Mouse (Mus musculus): ENCODE measurements around the gene Aurkb. TPM values are rescaled to one million over a fixed set of nuclear protein-coding genes. Genes with fewer than 3 reads are reported as not detected.
A peak's percentile ranks its signal among the peaks of the same experiment; 100 is the strongest.
"Not testable (repeated sequence)": the region's sequence is repeated elsewhere in the genome, so short reads cannot be mapped to it uniquely, and the experiment has no call there.

Gene Aurkb
- polyA plus RNA-seq, 1 experiment from 2014 or later = 215 TPM

- H3K36me3 ChIP-seq (replicated peaks) = peaks cover 34% of the 10 kb centered on the region
- peak overlapping the region; percentile 23; the same call in 1 of the 2 replicates for H3K4me3 ChIP-seq
- no peak for DNase-seq (ENCODE audit: low spot score)
- no peaks in the 10 kb centered on the region for H3K27me3 ChIP-seq (replicated peaks; ENCODE audit: low read depth, poor library complexity, severe bottlenecking)
- H3K27ac ChIP-seq (replicated peaks) = no peak overlapping the region
- H3K9me3 ChIP-seq = no peaks in the 10 kb centered on the region
- 61% methylated on average over 7 of the region's 7 CpGs for WGBS
- H3K4me1 ChIP-seq = peaks cover 63% of the 10 kb centered on the region
These were observed 46.3 kb downstream of the Aurkb start for GRCm38 (mm10) chr11:69091566-69092385.

GRCm38 (mm10) chr11:69092386-69092751 is 46.9 kb downstream of the Aurkb start:
- Histone ChIP-seq H3K4me3 (no peak overlapping the region; the same call in 1 of the 2 replicates), H3K27me3 (replicated peaks; ENCODE audit: low read depth, poor library complexity, severe bottlenecking) (no peaks in the 10 kb centered on the region), H3K4me1 (peaks cover 63% of the 10 kb centered on the region), H3K36me3 (replicated peaks) (peaks cover 34% of the 10 kb centered on the region), H3K27ac (replicated peaks) (no peak overlapping the region), H3K9me3 (no peaks in the 10 kb centered on the region)
- WGBS = 6% methylated on average over 3 of the region's 3 CpGs
- DNase-seq (ENCODE audit: low spot score) = peak; percentile 87

- Histone ChIP-seq H3K4me1 (peaks cover 63% of the 10 kb centered on the region), H3K9me3 (no peaks in the 10 kb centered on the region), H3K36me3 (replicated peaks) (peaks cover 34% of the 10 kb centered on the region), H3K4me3 (no peak overlapping the region; the same call in 1 of the 2 replicates), H3K27ac (replicated peaks) (no peak overlapping the region), H3K27me3 (replicated peaks; ENCODE audit: low read depth, poor library complexity, severe bottlenecking) (no peaks in the 10 kb centered on the region)
- DNase-seq (ENCODE audit: low spot score) = no peak
- 90% methylated on average over 4 of the region's 4 CpGs for WGBS
These were observed 47.4 kb downstream of the Aurkb start for GRCm38 (mm10) chr11:69092871-69093270.

- H3K27me3 ChIP-seq (replicated peaks; ENCODE audit: low read depth, poor library complexity, severe bottlenecking); DNase-seq (ENCODE audit: low spot score); H3K9me3 ChIP-seq; H3K4me3 ChIP-seq; H3K27ac ChIP-seq (replicated peaks): not testable (repeated sequence)
- H3K36me3 ChIP-seq (replicated peaks) = peaks cover 34% of the 10 kb centered on the region
- WGBS = 87% methylated on average over 7 of the region's 7 CpGs
- H3K4me1 ChIP-seq = peaks cover 65% of the 10 kb centered on the region
These were observed 48.4 kb downstream of the Aurkb start for GRCm38 (mm10) chr11:69093856-69094255.

GRCm38 (mm10) chr11:69094697-69095429 is 49.4 kb downstream of the Aurkb start, which contains the start of gene Per1:
TSS of gene Per1 (plus strand) at chr11:69095217.
- Histone ChIP-seq H3K27ac (replicated peaks) (peak within 1 kb of the TSS; percentile 77), H3K4me3 (peak within 1 kb of the TSS; percentile 72), H3K36me3 (replicated peaks) (peaks cover 28% of the 10 kb centered on the region), H3K4me1 (peaks cover 65% of the 10 kb centered on the region), H3K27me3 (replicated peaks; ENCODE audit: low read depth, poor library complexity, severe bottlenecking) (no peaks in the 10 kb centered on the region), H3K9me3 (no peaks in the 10 kb centered on the region)
- WGBS = under 1% methylated on average over 37 of the region's 37 CpGs
- peak; percentile 99 for DNase-seq (ENCODE audit: low spot score)

- peaks cover 65% of the 10 kb centered on the region for H3K4me1 ChIP-seq
- peak; percentile 35 for DNase-seq (ENCODE audit: low spot score)
- H3K27ac ChIP-seq (replicated peaks) = peak overlapping the region; percentile 77
- H3K36me3 ChIP-seq (replicated peaks) = peaks cover 23% of the 10 kb centered on the region
- H3K27me3 ChIP-seq (replicated peaks; ENCODE audit: low read depth, poor library complexity, severe bottlenecking) = no peaks in the 10 kb centered on the region
- H3K9me3 ChIP-seq = no peaks in the 10 kb centered on the region
- H3K4me3 ChIP-seq = peak overlapping the region; percentile 72
- 3% methylated on average over 27 of the region's 27 CpGs for WGBS
These were observed 50.2 kb downstream of the Aurkb start for GRCm38 (mm10) chr11:69095511-69096231.

GRCm38 (mm10) chr11:69096360-69096986 is 51.0 kb downstream of the Aurkb start:
- Histone ChIP-seq H3K27ac (replicated peaks) (peak overlapping the region; percentile 80), H3K4me1 (peaks cover 68% of the 10 kb centered on the region), H3K27me3 (replicated peaks; ENCODE audit: low read depth, poor library complexity, severe bottlenecking) (no peaks in the 10 kb centered on the region), H3K4me3 (peak overlapping the region; percentile 72), H3K36me3 (replicated peaks) (peaks cover 23% of the 10 kb centered on the region), H3K9me3 (no peaks in the 10 kb centered on the region)
- WGBS = 16% methylated on average over 9 of the region's 9 CpGs
- no peak for DNase-seq (ENCODE audit: low spot score)

- 4% methylated on average over 29 of the region's 29 CpGs for WGBS
- Histone ChIP-seq H3K36me3 (replicated peaks) (peaks cover 24% of the 10 kb centered on the region), H3K27me3 (replicated peaks; ENCODE audit: low read depth, poor library complexity, severe bottlenecking) (no peaks in the 10 kb centered on the region), H3K4me1 (peaks cover 68% of the 10 kb centered on the region), H3K9me3 (no peaks in the 10 kb centered on the region), H3K4me3 (peak overlapping the region; percentile 72), H3K27ac (replicated peaks) (peak overlapping the region; percentile 80)
- DNase-seq (ENCODE audit: low spot score) = peak; percentile 89
These were observed 51.8 kb downstream of the Aurkb start for GRCm38 (mm10) chr11:69096987-69097900.

GRCm38 (mm10) chr11:69098039-69098761 is 52.8 kb downstream of the Aurkb start:
- H3K9me3 ChIP-seq = no peaks in the 10 kb centered on the region
- H3K27me3 ChIP-seq (replicated peaks; ENCODE audit: low read depth, poor library complexity, severe bottlenecking) = no peaks in the 10 kb centered on the region
- H3K4me3 ChIP-seq = peak overlapping the region; percentile 72
- 27% methylated on average over 8 of the region's 8 CpGs for WGBS
- no peak for DNase-seq (ENCODE audit: low spot score)
- peak overlapping the region; percentile 80 for H3K27ac ChIP-seq (replicated peaks)
- peaks cover 68% of the 10 kb centered on the region for H3K4me1 ChIP-seq
- H3K36me3 ChIP-seq (replicated peaks) = peaks cover 28% of the 10 kb centered on the region

- H3K36me3 ChIP-seq (replicated peaks) = peaks cover 33% of the 10 kb centered on the region
- peak; percentile 96 for DNase-seq (ENCODE audit: low spot score)
- peak overlapping the region; percentile 80 for H3K27ac ChIP-seq (replicated peaks)
- no peaks in the 10 kb centered on the region for H3K9me3 ChIP-seq
- no peaks in the 10 kb centered on the region for H3K27me3 ChIP-seq (replicated peaks; ENCODE audit: low read depth, poor library complexity, severe bottlenecking)
- peaks cover 68% of the 10 kb centered on the region for H3K4me1 ChIP-seq
- 0% methylated on average over 19 of the region's 19 CpGs for whole genome bisulfite sequencing
- peak overlapping the region; percentile 72 for H3K4me3 ChIP-seq
These were observed 53.3 kb downstream of the Aurkb start for GRCm38 (mm10) chr11:69098762-69099091.
